Mouse (Mus musculus): ENCODE data around the gene Man2a1. TPM values are rescaled to one million over a fixed set of nuclear protein-coding genes. Genes with fewer than 3 reads are reported as not detected.
A peak's percentile ranks its signal among the peaks of the same experiment; 100 is the strongest.

The Man2a1 gene
- polyA plus RNA-seq, 1 experiment, result 21.6 TPM

DNA sequence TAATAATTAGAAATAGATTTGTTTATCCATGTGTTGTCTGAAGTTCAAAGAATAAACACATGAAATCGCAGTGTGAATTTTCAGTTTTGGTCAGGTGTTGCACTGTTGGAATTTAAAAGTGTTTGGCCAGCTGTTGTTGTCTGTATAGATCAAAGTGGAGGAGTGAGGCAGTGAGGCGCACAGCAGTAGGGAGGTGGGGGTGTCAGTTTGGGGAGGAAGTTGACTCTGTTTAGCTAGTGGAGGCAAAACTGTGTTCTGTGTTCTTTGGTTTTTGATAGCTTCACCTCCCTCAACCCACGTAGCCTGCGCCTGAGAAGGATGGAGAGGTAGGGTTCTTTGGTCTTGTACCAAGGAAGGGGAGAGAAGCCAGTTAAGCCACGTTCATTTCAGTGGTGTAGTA lies 28.3 kb downstream of the Man2a1 start:
- no peak for DNase-seq (ENCODE audit: low read depth)

DNA sequence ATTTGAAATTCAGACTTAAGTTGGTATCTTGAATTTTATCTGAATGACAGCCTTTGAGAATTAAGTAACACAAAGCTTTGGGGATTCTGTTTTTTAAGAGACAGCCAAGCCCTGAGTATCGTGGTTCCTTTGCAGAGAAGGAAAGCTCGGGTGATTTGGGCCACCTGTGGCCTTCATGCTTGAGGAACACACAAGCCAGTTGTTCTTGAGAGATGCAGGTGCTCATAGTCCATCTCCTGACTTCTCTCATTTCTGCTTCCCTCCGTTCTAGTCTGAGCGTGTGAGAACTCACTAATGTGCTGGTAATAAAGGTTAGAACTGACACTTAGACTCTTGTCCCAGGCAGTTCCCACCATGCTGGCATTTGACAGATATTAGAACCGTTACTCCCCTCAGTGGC lies 28.9 kb downstream of the Man2a1 start:
- DNase-seq (ENCODE audit: low read depth), result no peak

GRCm38 (mm10) chr17:64630506-64630905 lies 30.0 kb downstream of the Man2a1 start:
- DNase-seq (ENCODE audit: low read depth), result no peak

DNA sequence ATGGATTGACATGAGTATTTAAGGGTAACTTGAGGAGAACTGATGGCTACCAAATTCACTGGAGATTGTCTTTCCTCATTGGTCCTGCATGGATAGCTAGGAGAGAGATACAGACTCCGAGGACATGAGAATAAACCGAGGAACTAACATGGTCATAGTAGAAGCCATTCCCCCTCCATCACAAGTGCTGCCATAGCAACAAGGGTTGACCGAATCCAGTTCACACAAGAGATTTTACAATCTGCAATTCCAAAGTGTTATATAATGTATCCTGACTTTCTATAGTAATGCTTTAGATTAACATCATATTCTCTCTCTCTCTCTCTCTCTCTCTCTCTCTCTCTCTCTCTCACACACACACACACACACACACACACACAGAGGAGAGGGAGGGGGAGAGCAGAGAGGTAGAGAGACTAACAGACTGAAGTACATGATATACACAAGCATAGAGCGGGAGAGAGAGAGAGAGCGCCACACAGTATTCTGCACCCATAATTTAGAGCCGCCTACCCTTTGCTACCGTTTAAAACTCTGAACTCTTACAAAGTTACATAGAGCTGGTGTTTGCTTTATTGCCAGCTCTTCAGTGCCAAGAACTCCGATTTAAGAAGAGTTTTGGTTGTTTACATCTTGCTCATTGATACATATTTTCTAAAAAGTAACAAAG lies 37.5 kb downstream of the Man2a1 start:
- DNase-seq (ENCODE audit: low read depth), result no peak

DNA sequence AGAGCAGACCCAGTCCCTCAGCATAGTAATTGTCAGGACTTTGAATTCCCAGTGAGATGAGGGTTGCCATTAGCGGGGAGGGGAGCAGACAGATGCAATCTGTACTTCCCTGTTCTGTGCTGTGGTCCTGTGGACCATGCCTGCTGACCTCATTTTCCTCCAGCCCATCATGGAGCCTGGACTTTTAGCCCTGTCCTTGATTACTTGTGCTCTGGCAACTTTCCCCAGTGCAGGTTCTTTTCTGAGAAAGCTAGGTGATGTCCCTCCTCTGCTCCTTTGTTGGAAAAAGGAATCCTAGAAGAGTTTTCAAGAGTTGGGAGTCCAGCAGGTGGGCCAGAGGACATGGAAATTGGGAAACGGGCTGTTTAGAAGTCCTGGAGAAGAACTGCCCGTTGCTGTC lies 40.8 kb downstream of the Man2a1 start:
- no peak for DNase-seq (ENCODE audit: low read depth)

DNA sequence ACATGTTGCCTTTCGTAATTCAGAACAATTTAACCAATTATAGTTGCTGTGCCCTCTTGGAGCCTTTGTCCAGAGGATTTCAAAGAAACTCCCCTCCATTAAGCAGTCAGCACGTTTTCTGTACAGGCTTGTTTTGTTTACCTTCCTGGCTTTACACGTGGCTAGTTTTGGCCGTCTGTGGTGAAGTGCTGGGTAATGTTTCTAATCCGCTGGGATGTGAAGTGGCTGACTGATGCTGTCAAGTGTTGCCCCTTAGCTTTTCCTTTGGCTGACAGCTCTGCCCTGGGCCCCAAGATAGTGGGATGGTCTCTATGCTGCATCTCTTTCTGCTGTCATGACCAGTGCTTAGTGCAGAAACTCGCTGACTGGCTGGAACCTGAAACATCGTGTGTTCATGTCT lies 43.1 kb downstream of the Man2a1 start:
- DNase-seq (ENCODE audit: low read depth), result no peak

GRCm38 (mm10) chr17:64644888-64645605 lies 44.5 kb downstream of the Man2a1 start:
- DNase-seq (ENCODE audit: low read depth), result no peak

DNA sequence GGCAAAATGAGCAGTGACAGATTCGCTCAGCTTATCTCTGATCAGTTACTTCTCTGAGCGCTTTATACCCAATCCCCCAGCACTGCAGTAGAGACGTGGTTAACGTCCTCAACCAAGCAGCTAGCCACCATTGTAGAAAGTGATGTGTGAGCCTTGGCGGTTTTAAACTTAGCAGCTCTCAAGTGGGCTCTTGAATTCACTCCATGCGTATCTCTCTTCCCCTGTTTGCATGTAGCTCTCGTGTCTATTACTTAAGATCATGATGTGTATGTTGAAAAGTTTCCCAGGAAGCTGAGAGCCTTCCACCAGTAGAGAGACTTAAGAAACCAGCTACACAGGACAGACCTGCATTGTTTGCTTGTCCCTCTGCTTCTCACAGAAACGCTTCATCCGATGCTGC lies 46.9 kb downstream of the Man2a1 start:
- no peak for DNase-seq (ENCODE audit: low read depth)

DNA sequence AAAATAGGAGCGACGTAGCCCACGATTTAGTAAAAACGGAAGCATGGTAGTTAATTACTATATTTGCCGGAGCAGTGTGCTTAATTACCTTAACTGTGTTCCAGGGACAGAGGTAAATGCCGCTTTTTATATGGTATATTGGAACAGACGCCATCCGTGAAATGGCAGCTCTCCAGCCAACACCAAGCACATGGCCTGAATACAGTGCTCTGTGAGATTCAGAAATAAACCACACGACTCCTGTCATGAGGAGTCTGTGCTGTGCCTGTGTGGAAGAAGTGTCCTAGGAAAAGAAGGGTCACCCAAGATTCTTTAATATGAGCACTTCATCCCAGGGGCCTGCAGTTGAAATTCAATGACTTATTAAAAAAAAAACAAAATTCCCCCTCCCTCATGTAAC lies 50.2 kb downstream of the Man2a1 start:
- no peak for DNase-seq (ENCODE audit: low read depth)

- DNase-seq (ENCODE audit: low read depth), result no peak
These were observed 53.1 kb downstream of the Man2a1 start for GRCm38 (mm10) chr17:64653621-64654020.

DNA sequence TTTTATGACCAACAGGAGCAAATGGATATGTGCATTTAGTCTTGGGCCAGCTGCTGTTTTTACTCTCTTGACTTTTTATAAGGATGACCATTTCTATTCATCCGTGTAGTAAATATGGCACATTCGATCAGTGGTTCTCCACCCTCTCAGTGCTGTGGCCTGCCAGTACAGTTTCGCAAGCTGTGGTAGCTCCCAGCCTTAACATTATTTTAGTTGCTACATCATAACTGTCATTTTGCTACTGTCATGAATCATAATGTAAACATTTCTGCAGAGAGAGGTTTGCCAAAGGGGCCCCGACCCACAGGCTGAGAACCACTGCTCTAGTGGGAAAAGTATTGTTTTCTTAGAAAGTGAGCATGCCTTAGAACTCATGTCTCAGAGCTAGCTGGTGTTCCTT lies 59.1 kb downstream of the Man2a1 start:
- no peak for DNase-seq (ENCODE audit: low read depth)

GRCm38 (mm10) chr17:64666518-64666917 lies 66.0 kb downstream of the Man2a1 start:
- DNase-seq (ENCODE audit: low read depth), result no peak

- DNase-seq (ENCODE audit: low read depth), result no peak
These were observed 68.0 kb downstream of the Man2a1 start for GRCm38 (mm10) chr17:64668504-64668903.

DNA sequence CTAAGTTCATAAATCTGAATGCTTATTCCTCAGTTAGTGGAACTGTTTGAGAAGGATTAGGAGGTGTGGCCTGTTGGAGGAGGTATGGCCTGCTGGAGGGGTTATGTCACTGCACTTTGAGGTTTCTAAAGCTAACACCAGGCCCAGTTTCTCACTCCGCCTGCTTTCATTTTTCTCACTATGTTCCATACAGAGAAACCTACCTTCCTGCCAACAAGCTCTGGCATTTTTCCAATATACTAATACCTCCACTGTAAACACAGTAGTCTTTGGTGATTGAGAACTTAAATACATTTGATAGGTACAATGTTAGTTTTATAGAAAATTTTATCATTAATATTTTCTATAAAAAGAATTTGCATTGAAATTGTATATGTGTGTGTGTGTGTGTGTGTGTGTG lies 73.9 kb downstream of the Man2a1 start:
- DNase-seq (ENCODE audit: low read depth), result no peak

DNA sequence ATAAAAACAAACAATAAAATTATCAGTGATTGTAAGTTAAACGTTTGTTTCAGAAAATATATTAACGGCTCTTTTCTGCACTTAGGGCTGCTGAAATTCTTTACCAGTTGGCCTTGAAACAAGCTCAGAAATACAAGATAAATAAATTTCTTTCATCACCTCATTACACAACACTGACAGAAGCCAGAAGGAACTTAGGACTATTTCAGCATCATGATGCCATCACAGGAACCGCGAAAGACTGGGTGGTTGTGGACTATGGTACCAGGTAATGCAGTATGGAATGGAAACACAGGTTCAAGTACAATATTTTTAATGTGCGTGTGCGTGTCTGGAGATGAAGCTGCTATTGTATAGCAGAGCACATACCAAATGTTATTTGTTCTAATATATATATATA lies 74.4 kb downstream of the Man2a1 start:
- DNase-seq (ENCODE audit: low read depth), result no peak

DNA sequence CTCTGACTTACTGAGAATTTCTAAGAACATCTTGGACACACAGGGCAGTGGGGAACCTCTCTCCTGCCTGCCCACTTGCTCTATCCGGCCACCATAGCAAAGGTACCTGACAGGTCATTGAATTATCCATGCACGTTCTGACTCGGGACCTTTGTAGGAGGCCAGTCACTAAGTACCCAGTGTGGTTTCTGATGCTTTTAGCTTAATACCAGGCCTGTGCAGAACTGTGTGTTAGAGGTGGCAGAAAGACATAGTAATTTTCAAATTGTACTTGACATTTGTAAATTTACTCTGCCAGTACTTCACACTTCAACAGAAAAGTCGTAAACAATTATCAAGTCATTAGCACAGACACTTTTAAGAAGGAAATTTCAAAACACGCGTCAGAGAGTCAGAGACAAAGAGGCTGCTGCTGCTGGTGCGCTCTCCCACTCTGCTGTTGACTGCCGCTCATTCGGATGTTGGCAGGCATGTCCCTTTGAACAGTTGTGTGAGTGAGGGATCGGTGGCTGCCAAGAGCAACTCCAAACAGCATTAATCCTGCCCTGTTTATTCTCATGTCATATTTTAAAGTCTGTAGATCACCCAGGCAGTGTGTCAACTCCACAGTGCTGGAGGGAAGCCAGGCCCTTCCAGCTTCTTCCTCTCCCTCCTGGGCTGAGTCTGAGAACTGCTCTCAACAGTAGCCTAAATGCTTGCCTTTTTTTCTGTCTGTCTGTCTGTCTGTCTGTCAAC lies 76.4 kb downstream of the Man2a1 start:
- DNase-seq (ENCODE audit: low read depth), result no peak

- DNase-seq (ENCODE audit: low read depth), result no peak
These were observed 80.9 kb downstream of the Man2a1 start for GRCm38 (mm10) chr17:64681461-64681860.

- no peak for DNase-seq (ENCODE audit: low read depth)
These were observed 81.4 kb downstream of the Man2a1 start for GRCm38 (mm10) chr17:64681927-64682326.

GRCm38 (mm10) chr17:64684088-64684487 lies 83.6 kb downstream of the Man2a1 start:
- DNase-seq (ENCODE audit: low read depth), result no peak

DNA sequence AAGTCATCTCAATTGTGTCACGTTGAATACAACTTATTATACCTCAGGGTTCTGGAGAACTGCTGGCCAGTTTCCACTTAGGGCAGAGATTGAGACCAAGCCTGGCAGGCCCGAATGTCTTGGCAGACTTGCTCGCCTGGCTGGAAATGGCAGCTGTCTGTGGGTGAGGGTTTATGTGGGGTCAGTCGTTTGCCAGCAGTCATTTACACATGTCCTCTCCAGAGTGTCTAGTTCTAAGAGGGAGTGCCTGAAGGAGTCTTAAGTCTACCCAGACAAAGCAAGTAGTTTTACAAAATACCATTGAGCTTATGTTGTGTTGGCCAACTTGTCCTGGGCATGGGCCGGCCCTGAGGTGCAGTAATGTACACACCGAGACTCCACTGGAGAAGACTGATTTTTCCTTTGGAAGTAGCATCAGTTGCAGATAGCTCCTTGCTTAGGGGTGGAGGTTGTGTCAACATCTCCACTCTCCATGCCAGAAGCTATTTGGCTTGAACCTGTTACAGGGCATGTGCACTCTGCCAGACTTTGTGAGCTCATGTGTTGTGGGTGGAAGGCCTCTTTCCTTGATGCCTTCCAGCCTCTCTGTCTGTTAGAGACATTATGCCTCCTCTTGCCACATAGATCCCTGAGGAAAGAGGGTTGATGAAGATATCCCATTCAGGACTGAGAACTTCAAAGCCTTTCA lies 84.8 kb downstream of the Man2a1 start:
- peak; percentile 100 for DNase-seq (ENCODE audit: low read depth)

GRCm38 (mm10) chr17:64689614-64690013 lies 89.1 kb downstream of the Man2a1 start:
- DNase-seq (ENCODE audit: low read depth), result no peak

DNA sequence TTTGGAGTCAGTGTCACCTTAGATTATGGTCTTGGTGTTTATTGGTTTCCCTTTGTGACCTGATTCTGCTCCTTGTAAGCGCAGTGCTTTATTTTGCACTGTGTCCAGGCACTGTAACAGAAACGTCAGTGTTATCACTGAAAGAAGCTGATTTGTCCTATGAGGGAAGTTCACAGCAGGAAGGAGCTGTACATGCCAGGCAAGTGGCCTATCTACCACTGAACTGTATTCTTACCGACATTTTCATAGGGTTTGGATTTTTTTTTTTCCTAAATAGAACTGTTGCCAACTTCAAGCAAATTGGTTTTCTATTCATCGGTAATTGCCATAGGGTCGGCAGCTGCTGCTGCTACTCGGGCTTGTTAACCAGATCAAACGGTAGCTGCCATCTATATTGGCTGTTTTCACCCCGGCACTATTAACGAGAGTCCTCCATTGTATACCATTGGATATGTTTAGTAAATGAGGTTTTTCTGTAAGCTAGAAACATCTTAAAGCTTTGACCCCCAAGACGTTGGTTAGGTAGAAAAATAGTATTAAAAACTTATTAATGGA lies 96.8 kb downstream of the Man2a1 start:
- no peak for DNase-seq (ENCODE audit: low read depth)

Measured in gonadal fat pad, adult 2 months (tissue).